ENCODE assay signal across 8 mouse cellular contexts in the genomic region with DNA sequence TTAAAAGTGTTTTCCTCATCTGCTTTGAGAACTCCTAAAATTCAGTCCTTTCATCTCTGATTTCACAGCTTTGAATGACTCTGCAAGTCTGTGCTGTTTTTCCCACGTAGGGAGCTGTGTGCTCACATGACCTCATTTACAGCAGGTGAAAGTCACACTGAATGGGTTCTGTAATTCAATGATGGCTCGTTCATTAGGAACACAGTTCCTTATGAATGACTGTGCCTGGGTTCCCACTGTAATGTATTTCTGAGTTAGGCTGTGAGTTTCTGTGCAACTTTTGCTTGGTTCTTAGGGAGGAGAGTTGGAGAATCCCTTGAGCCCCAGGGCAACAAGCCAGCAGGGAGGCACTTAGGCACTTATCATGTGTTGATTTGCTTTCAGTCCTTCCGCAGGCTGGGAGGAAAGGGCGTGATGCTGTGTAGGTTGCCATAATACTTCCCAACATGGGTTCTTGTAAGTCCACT. TPM values are rescaled to one million over a fixed set of nuclear protein-coding genes. Genes with fewer than 3 reads are reported as not detected.
DNase-seq lines count a peak whose midpoint lies in the region; ATAC-seq and TF ChIP-seq lines count a peak whose summit lies in the region.
"Had no signal": no experiment of that assay in that cellular context is flagged by ENCODE, and none has a peak within 500 bp of the region (broad histone marks: within the 10 kb centered on the region; RNA-seq: fewer than 3 reads in every experiment).

No protein-coding gene starts in this region.

- H3K27ac ChIP-seq in lung, postnatal 0 days (ENCODE audit: low read length) = no peak overlapping the region
- H3K27ac ChIP-seq in hindbrain, embryonic 16.5 days (ENCODE audit: low read depth, low read length) = no peak overlapping the region
- H3K27ac ChIP-seq in midbrain, postnatal 0 days (ENCODE audit: low read depth, low read length) = no peak overlapping the region

- H3K4me1 ChIP-seq in lung, postnatal 0 days (ENCODE audit: insufficient read depth, low read depth, low read length) = no peaks in the 10 kb centered on the region
- 0 out of 2 replicates have a peak, but pooled peaks cover 2% of the 10 kb centered on the region for H3K4me1 ChIP-seq in hindbrain, embryonic 16.5 days (ENCODE audit: control insufficient read depth, insufficient read depth, low read depth, low read length)
- peaks cover 6% of the 10 kb centered on the region; the same call in 1 of the 2 replicates for H3K4me1 ChIP-seq in midbrain, postnatal 0 days (ENCODE audit: insufficient read depth, low read length)

- TF ChIP-seq EP300 in lung, postnatal 0 days (IDR thresholded peaks at IDR 0.05) = no peak

- no peak for ATAC-seq in lung, postnatal 0 days
- peak; percentile 56; the same call in 1 of the 2 replicates for ATAC-seq in hindbrain, embryonic 16.5 days
- ATAC-seq in midbrain, postnatal 0 days (ENCODE audit: low FRiP score) = no peak

- H3K9ac ChIP-seq in lung, postnatal 0 days (replicated peaks; ENCODE audit: low read depth) = no peak overlapping the region
- H3K9ac ChIP-seq in hindbrain, embryonic 16.5 days (ENCODE audit: low read depth, low read length) = no peak overlapping the region
- no peak overlapping the region for H3K9ac ChIP-seq in midbrain, postnatal 0 days (replicated peaks; ENCODE audit: low read length, poor library complexity, severe bottlenecking)

- 24% methylated on average over 4 of the region's 4 CpGs for WGBS in lung, postnatal 0 days
- WGBS in hindbrain, embryonic 16.5 days = 23% methylated on average over 4 of the region's 4 CpGs
- 23% methylated on average over 4 of the region's 4 CpGs for WGBS in midbrain, postnatal 0 days

- H3K9me3 ChIP-seq in lung, postnatal 0 days (ENCODE audit: low read length) = no peaks in the 10 kb centered on the region
- H3K9me3 ChIP-seq in hindbrain, embryonic 16.5 days (ENCODE audit: control insufficient read depth, low read length) = no peaks in the 10 kb centered on the region
- no peaks in the 10 kb centered on the region for H3K9me3 ChIP-seq in midbrain, postnatal 0 days (ENCODE audit: low read length)

- H3K27me3 ChIP-seq in lung, postnatal 0 days (replicated peaks; ENCODE audit: insufficient read depth, low read length) = no peaks in the 10 kb centered on the region
- no peaks in the 10 kb centered on the region for H3K27me3 ChIP-seq in hindbrain, embryonic 16.5 days (replicated peaks; ENCODE audit: control insufficient read depth, insufficient read depth, low read length)
- no peaks in the 10 kb centered on the region for H3K27me3 ChIP-seq in midbrain, postnatal 0 days (ENCODE audit: insufficient read depth, low read length)

- no peak overlapping the region for H3K4me3 ChIP-seq in lung, postnatal 0 days (ENCODE audit: low read depth, low read length)
- H3K4me3 ChIP-seq in hindbrain, embryonic 16.5 days (ENCODE audit: low read length) = no peak overlapping the region
- no peak overlapping the region for H3K4me3 ChIP-seq in midbrain, postnatal 0 days (ENCODE audit: low read depth, low read length)

- H3K36me3 ChIP-seq in lung, postnatal 0 days (ENCODE audit: insufficient read depth, low read length) = no peaks in the 10 kb centered on the region
- no peaks in the 10 kb centered on the region for H3K36me3 ChIP-seq in hindbrain, embryonic 16.5 days (ENCODE audit: control insufficient read depth, insufficient read depth, low read length)
- no peaks in the 10 kb centered on the region for H3K36me3 ChIP-seq in midbrain, postnatal 0 days (ENCODE audit: insufficient read depth, low read length)

- TF ChIP-seq CTCF in lung, postnatal 0 days (IDR thresholded peaks at IDR 0.05) = no peak
- TF ChIP-seq CTCF in midbrain, postnatal 0 days (IDR thresholded peaks at IDR 0.05) = no peak

- no peak overlapping the region for H3K4me2 ChIP-seq in lung, postnatal 0 days (replicated peaks; ENCODE audit: low read depth, low read length)
- no peak overlapping the region for H3K4me2 ChIP-seq in hindbrain, embryonic 16.5 days (ENCODE audit: low read length)
- no peak overlapping the region for H3K4me2 ChIP-seq in midbrain, postnatal 0 days (ENCODE audit: low read depth, low read length, poor library complexity, severe bottlenecking)

- DNase-seq in lung, postnatal 0 days (ENCODE audit: low spot score) = peak; percentile 7
- DNase-seq in lung, postnatal 25 days (ENCODE audit: low spot score) = no peak
- peak; percentile 7 to 25 for DNase-seq in heart, adult 18-20 months
- DNase-seq in midbrain, postnatal 0 days (ENCODE audit: low spot score) = peak; percentile 7
- DNase-seq in urinary bladder, postnatal 36 days (ENCODE audit: low spot score in 2 of 2) = no peak
- no peak for DNase-seq in thymus, postnatal 14 days
- DNase-seq: cerebellum, postnatal 36 days had no signal

RNA-seq across cellular contexts. Expression of gene Grin3a, which starts 46.3 kb away (rescaled TPM):
- 0.02 and 0.08 TPM in 2 replicates for polyA plus RNA-seq in lung, postnatal 0 days (2015; fragmentation: Nextera tagmentation; extraction: Ambion mirVana)
- under 1 TPM; 0.08 to 0.12 TPM for total RNA-seq in heart, adult 18-20 months (2021)
- polyA plus RNA-seq in hindbrain, embryonic 16.5 days (2015; fragmentation: Nextera tagmentation; extraction: Ambion mirVana) = 25.4 and 25.6 TPM in 2 replicates
- 131 and 138 TPM in 2 replicates for total RNA-seq in midbrain, postnatal 0 days (2014; rRNA removed)
- polyA plus RNA-seq in midbrain, postnatal 0 days (2015; fragmentation: Nextera tagmentation; extraction: Ambion mirVana) = 35.5 and 40.4 TPM in 2 replicates

Comparison
In these comparisons a context has a peak if more than half of its experiments do, and no peak if none do; other contexts are left out.
1. DNase-seq: peak in lung, postnatal 0 days (single experiment), heart, adult 18-20 months (2 of 2) and midbrain, postnatal 0 days (single experiment); none in lung, postnatal 25 days (single experiment), urinary bladder, postnatal 36 days (0 of 2) and thymus, postnatal 14 days (single experiment).
2. RNA of gene Grin3a, which starts 46.3 kb away (polyA plus RNA-seq): 35.5 to 40.4 TPM in midbrain, postnatal 0 days and 25.4 to 25.6 TPM in hindbrain, embryonic 16.5 days; 0.02 to 0.08 TPM in lung, postnatal 0 days; every median in the first group is over 10 times any median in the second.